24 mouse cellular contexts compared by ENCODE assay signal in genomic region chr2:142715186-142715911, GRCm38 (mm10).
A peak's percentile ranks its signal among the peaks of the same experiment; 100 is the strongest.
DNase-seq lines count a peak whose midpoint lies in the region; ATAC-seq and TF ChIP-seq lines count a peak whose summit lies in the region.
"Had no signal": no experiment of that assay in that cellular context is flagged by ENCODE, and none has a peak within 500 bp of the region (broad histone marks: within the 10 kb centered on the region; RNA-seq: fewer than 3 reads in every experiment).

No protein-coding gene starts in this region.

- no peak overlapping the region for H3K9ac ChIP-seq in hindbrain, postnatal 0 days (replicated peaks; ENCODE audit: low read length)
- H3K9ac ChIP-seq in neural tube, embryonic 11.5 days (ENCODE audit: low read length) = no peak overlapping the region
- H3K9ac ChIP-seq in neural tube, embryonic 15.5 days (replicated peaks) = no peak overlapping the region
- H3K9ac ChIP-seq: embryonic facial prominence, embryonic 13.5 days; forebrain, embryonic 12.5 days; limb, embryonic 13.5 days; liver, embryonic 12.5 days had no signal

- no peak overlapping the region for H3K4me3 ChIP-seq in hindbrain, embryonic 10.5 days
- no peak overlapping the region for H3K4me3 ChIP-seq in hindbrain, postnatal 0 days (ENCODE audit: low read length)
- no peak overlapping the region for H3K4me3 ChIP-seq in neural tube, embryonic 11.5 days (ENCODE audit: low read depth, low read length)
- no peak overlapping the region for H3K4me3 ChIP-seq in neural tube, embryonic 15.5 days (replicated peaks)
- H3K4me3 ChIP-seq: embryonic facial prominence, embryonic 13.5 days; erythroblast, embryonic 14.5 days; forebrain, embryonic 12.5 days; heart, embryonic 10.5 days; limb, embryonic 13.5 days; liver, embryonic 12.5 days had no signal

- WGBS in hindbrain, embryonic 10.5 days = 68% methylated on average over 1 of the region's 1 CpGs
- 64% methylated on average over 1 of the region's 1 CpGs for WGBS in hindbrain, postnatal 0 days
- 52% methylated on average over 1 of the region's 1 CpGs for WGBS in neural tube, embryonic 11.5 days
- 31% methylated on average over 1 of the region's 1 CpGs for WGBS in neural tube, embryonic 15.5 days

- peak; percentile 28 for DNase-seq in embryo, embryonic 10 days (ENCODE audit: low spot score)
- no peak for DNase-seq in embryo, embryonic 9.5 days (ENCODE audit: extremely low spot score)
- DNase-seq in hindbrain, embryonic 10.5 days (ENCODE audit: low spot score) = no peak
- DNase-seq in hindbrain, postnatal 0 days (ENCODE audit: low spot score) = no peak
- DNase-seq in neural tube, embryonic 11.5 days (ENCODE audit: low spot score) = no peak
- DNase-seq in retina, postnatal 1 day = peak; percentile 58
- no peak for DNase-seq in thymus, postnatal 10 days (ENCODE audit: low spot score in 2 of 2)
- DNase-seq: adrenal gland, postnatal 25 days; cerebellum, adult 9-10 months; gastrocnemius, postnatal 36 days; kidney, adult 2 months; layer of hippocampus, adult 9-11 months; lung, adult 18-20 months; lung, postnatal 14 days; right cerebral cortex, postnatal 14 days had no signal

- no peak overlapping the region for H3K4me2 ChIP-seq in hindbrain, postnatal 0 days (ENCODE audit: low read depth, low read length)
- H3K4me2 ChIP-seq in neural tube, embryonic 11.5 days (ENCODE audit: low read depth) = no peak overlapping the region
- H3K4me2 ChIP-seq in neural tube, embryonic 15.5 days = no peak overlapping the region
- H3K4me2 ChIP-seq: embryonic facial prominence, embryonic 13.5 days; forebrain, embryonic 12.5 days; limb, embryonic 13.5 days; liver, embryonic 12.5 days had no signal

- H3K36me3 ChIP-seq in hindbrain, embryonic 10.5 days = peaks cover 6% of the 10 kb centered on the region; the same call in 1 of the 2 replicates
- H3K36me3 ChIP-seq in hindbrain, postnatal 0 days (ENCODE audit: insufficient read depth, low read length) = peaks cover 7% of the 10 kb centered on the region; the same call in 1 of the 2 replicates
- H3K36me3 ChIP-seq in neural tube, embryonic 11.5 days (ENCODE audit: control insufficient read depth, insufficient read depth, low read length) = no peaks in the 10 kb centered on the region; the same call in 1 of the 2 replicates
- peaks cover 9% of the 10 kb centered on the region for H3K36me3 ChIP-seq in neural tube, embryonic 15.5 days
- H3K36me3 ChIP-seq: forebrain, embryonic 12.5 days had no signal

- no peak for TF ChIP-seq CTCF in hindbrain, postnatal 0 days (IDR thresholded peaks at IDR 0.05; ENCODE audit: low read depth)

- peak overlapping the region; percentile 24; the same call in 1 of the 2 replicates for H3K27ac ChIP-seq in hindbrain, embryonic 10.5 days
- no peak overlapping the region for H3K27ac ChIP-seq in hindbrain, postnatal 0 days
- no peak overlapping the region for H3K27ac ChIP-seq in neural tube, embryonic 11.5 days (ENCODE audit: low read depth, low read length)
- no peak overlapping the region for H3K27ac ChIP-seq in neural tube, embryonic 15.5 days (replicated peaks)
- H3K27ac ChIP-seq: embryonic facial prominence, embryonic 13.5 days; forebrain, embryonic 12.5 days; heart, embryonic 10.5 days; kidney, postnatal 0 days; limb, embryonic 13.5 days; liver, embryonic 12.5 days; stomach, postnatal 0 days had no signal

- H3K27me3 ChIP-seq in hindbrain, embryonic 10.5 days (ENCODE audit: insufficient read depth, poor library complexity, severe bottlenecking) = no peaks in the 10 kb centered on the region
- no peaks in the 10 kb centered on the region for H3K27me3 ChIP-seq in hindbrain, postnatal 0 days (ENCODE audit: insufficient read depth, low read length)
- no peaks in the 10 kb centered on the region for H3K27me3 ChIP-seq in neural tube, embryonic 11.5 days (ENCODE audit: control insufficient read depth, insufficient read depth, low read length)
- no peaks in the 10 kb centered on the region for H3K27me3 ChIP-seq in neural tube, embryonic 15.5 days (replicated peaks)
- H3K27me3 ChIP-seq: embryonic facial prominence, embryonic 13.5 days; forebrain, embryonic 12.5 days; limb, embryonic 13.5 days; liver, embryonic 12.5 days had no signal

- H3K4me1 ChIP-seq in hindbrain, embryonic 10.5 days (replicated peaks) = peaks cover 13% of the 10 kb centered on the region
- no peaks in the 10 kb centered on the region for H3K4me1 ChIP-seq in hindbrain, postnatal 0 days (ENCODE audit: insufficient read depth, low read length)
- H3K4me1 ChIP-seq in neural tube, embryonic 11.5 days (ENCODE audit: control insufficient read depth, insufficient read depth, low read length) = 0 out of 2 replicates have a peak, but pooled peaks cover 5% of the 10 kb centered on the region
- H3K4me1 ChIP-seq in neural tube, embryonic 15.5 days = no peaks in the 10 kb centered on the region
- H3K4me1 ChIP-seq: forebrain, embryonic 12.5 days; limb, embryonic 13.5 days; liver, embryonic 12.5 days had no signal

- no peaks in the 10 kb centered on the region for H3K9me3 ChIP-seq in hindbrain, embryonic 10.5 days
- no peaks in the 10 kb centered on the region for H3K9me3 ChIP-seq in hindbrain, postnatal 0 days (ENCODE audit: low read length)
- H3K9me3 ChIP-seq in neural tube, embryonic 11.5 days (ENCODE audit: control insufficient read depth, low read length) = no peaks in the 10 kb centered on the region
- no peaks in the 10 kb centered on the region for H3K9me3 ChIP-seq in neural tube, embryonic 15.5 days (replicated peaks)
- H3K9me3 ChIP-seq: embryonic facial prominence, embryonic 13.5 days; forebrain, embryonic 12.5 days; heart, embryonic 10.5 days; limb, embryonic 13.5 days; liver, embryonic 12.5 days had no signal

- no peak for ATAC-seq in hindbrain, postnatal 0 days
- ATAC-seq in neural tube, embryonic 11.5 days (ENCODE audit: insufficient read depth, low FRiP score, low TSS enrichment) = peak; percentile 91
- ATAC-seq in neural tube, embryonic 15.5 days (ENCODE audit: low FRiP score) = no peak
- ATAC-seq: liver, embryonic 12.5 days had no signal

Comparison
In these comparisons a context has a peak if more than half of its experiments do, and no peak if none do; other contexts are left out.
1. DNase-seq: peak in embryo, embryonic 10 days (single experiment) and retina, postnatal 1 day (single experiment); none in embryo, embryonic 9.5 days (single experiment), hindbrain, embryonic 10.5 days (single experiment), hindbrain, postnatal 0 days (single experiment), neural tube, embryonic 11.5 days (single experiment) and thymus, postnatal 10 days (0 of 2).